Mouse (Mus musculus): ENCODE data around the gene Rac1.

- TF ChIP-seq CTCF (IDR thresholded peaks at IDR 0.05; ENCODE audit: borderline replicate concordance, control insufficient read depth, extremely low read depth, insufficient read depth, low read length, poor library complexity) (no peak), POLR2A (IDR thresholded peaks at IDR 0.05; ENCODE audit: control insufficient read depth, extremely low read depth, insufficient read depth, low read length, poor library complexity) (no peak)
Observed at GRCm38 (mm10) chr5:143561544-143562185, 33.8 kb upstream of the Rac1 start.

Measured in thymus, adult 2 months (tissue).